Mouse (Mus musculus): ENCODE data around the gene Amot. TPM values are rescaled to one million over a fixed set of nuclear protein-coding genes. Genes with fewer than 3 reads are reported as not detected.

Gene Amot
- polyA plus RNA-seq, 1 experiment from 2014 or later: 32.5 TPM

- H3K36me3 ChIP-seq (ENCODE audit: control insufficient read depth, insufficient read depth, low read length): peaks cover 7% of the 10 kb centered on the region; the same call in 1 of the 2 replicates
- H3K27me3 ChIP-seq (ENCODE audit: control insufficient read depth, insufficient read depth, low read length): no peaks in the 10 kb centered on the region
- 88% methylated on average over 3 of the region's 3 CpGs for WGBS
Measured at GRCm38 (mm10) chrX:145461339-145461738, 43.6 kb downstream of the Amot start.

GRCm38 (mm10) chrX:145456251-145456650 is 48.7 kb downstream of the Amot start:
- Histone ChIP-seq H3K4me1 (ENCODE audit: control insufficient read depth, insufficient read depth, low read length) (no peaks in the 10 kb centered on the region), H3K4me3 (ENCODE audit: low read length) (no peak overlapping the region), H3K36me3 (ENCODE audit: control insufficient read depth, insufficient read depth, low read length) (peaks cover 7% of the 10 kb centered on the region; the same call in 1 of the 2 replicates), H3K27me3 (ENCODE audit: control insufficient read depth, insufficient read depth, low read length) (no peaks in the 10 kb centered on the region), H3K9ac (ENCODE audit: low read depth, low read length) (no peak overlapping the region), H3K9me3 (ENCODE audit: control insufficient read depth, low read length) (no peaks in the 10 kb centered on the region), H3K4me2 (replicated peaks; ENCODE audit: low read depth, low read length) (no peak overlapping the region), H3K27ac (ENCODE audit: low read depth, low read length) (no peak overlapping the region)
- ATAC-seq (ENCODE audit: low FRiP score, low TSS enrichment): no peak
- WGBS: 90% methylated on average over 4 of the region's 4 CpGs

More at GRCm38 (mm10) chrX:145461339-145461738, 43.6 kb downstream of the Amot start:
- ATAC-seq (ENCODE audit: low FRiP score, low TSS enrichment): no peak
- Histone ChIP-seq H3K27ac (ENCODE audit: low read depth, low read length) (no peak overlapping the region), H3K4me2 (replicated peaks; ENCODE audit: low read depth, low read length) (no peak overlapping the region), H3K4me1 (ENCODE audit: control insufficient read depth, insufficient read depth, low read length) (no peaks in the 10 kb centered on the region), H3K4me3 (ENCODE audit: low read length) (no peak overlapping the region), H3K9me3 (ENCODE audit: control insufficient read depth, low read length) (no peaks in the 10 kb centered on the region), H3K9ac (ENCODE audit: low read depth, low read length) (no peak overlapping the region)

DNA sequence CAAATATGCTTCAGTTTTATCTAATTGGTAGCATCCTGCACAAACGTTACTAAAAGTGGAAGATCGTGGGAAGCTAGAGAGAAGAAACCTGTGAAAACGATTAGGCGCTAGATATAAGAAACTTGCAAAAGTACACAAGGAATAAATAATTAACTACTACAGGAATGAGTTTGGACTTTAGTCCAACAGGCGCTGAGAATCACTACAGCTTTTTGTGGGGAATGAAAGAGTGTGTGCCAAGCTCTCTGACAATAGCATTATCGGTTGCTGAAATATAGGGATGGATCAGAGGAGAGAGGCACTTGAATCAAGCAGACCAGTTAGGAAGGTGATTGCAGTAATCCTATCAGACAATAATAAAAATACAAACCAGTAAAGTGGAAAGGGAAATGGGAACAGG is 49.4 kb downstream of the Amot start:
- Histone ChIP-seq H3K36me3 (ENCODE audit: control insufficient read depth, insufficient read depth, low read length) (peaks cover 7% of the 10 kb centered on the region; the same call in 1 of the 2 replicates), H3K4me3 (ENCODE audit: low read length) (no peak overlapping the region), H3K9ac (ENCODE audit: low read depth, low read length) (no peak overlapping the region), H3K4me2 (replicated peaks; ENCODE audit: low read depth, low read length) (no peak overlapping the region), H3K4me1 (ENCODE audit: control insufficient read depth, insufficient read depth, low read length) (no peaks in the 10 kb centered on the region), H3K9me3 (ENCODE audit: control insufficient read depth, low read length) (no peaks in the 10 kb centered on the region), H3K27ac (ENCODE audit: low read depth, low read length) (no peak overlapping the region), H3K27me3 (ENCODE audit: control insufficient read depth, insufficient read depth, low read length) (no peaks in the 10 kb centered on the region)
- 90% methylated on average over 6 of the region's 6 CpGs for WGBS
- ATAC-seq (ENCODE audit: low FRiP score, low TSS enrichment): no peak

DNA sequence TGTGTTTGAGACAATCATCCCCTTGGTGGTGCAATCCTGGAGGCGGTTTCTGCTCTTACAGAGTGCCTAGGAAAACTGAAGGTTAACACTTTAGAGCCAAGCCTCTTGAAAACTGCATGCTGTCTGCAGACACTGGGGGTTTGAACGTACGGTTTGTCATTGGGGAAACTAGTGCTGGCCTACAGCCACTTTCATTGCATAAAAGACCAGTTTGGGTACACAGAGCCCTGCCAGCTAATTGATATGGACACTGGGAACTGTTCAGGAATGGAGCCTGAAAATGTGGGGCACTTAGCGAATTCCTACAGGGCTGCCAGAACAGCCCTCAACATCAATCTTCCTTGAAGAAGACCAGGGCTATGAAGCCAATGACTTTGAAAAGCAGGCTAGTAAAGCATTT is 50.2 kb downstream of the Amot start:
- H3K36me3 ChIP-seq (ENCODE audit: control insufficient read depth, insufficient read depth, low read length): peaks cover 9% of the 10 kb centered on the region; the same call in 1 of the 2 replicates
- ATAC-seq (ENCODE audit: low FRiP score, low TSS enrichment): no peak
- 87% methylated on average over 4 of the region's 4 CpGs for WGBS

GRCm38 (mm10) chrX:145441526-145441925 is 63.5 kb downstream of the Amot start:
- H3K4me1 ChIP-seq (ENCODE audit: control insufficient read depth, insufficient read depth, low read length): no peaks in the 10 kb centered on the region
- H3K4me3 ChIP-seq (ENCODE audit: low read length): no peak overlapping the region
- H3K9me3 ChIP-seq (ENCODE audit: control insufficient read depth, low read length): no peaks in the 10 kb centered on the region
- no peak overlapping the region for H3K9ac ChIP-seq (ENCODE audit: low read depth, low read length)
- H3K36me3 ChIP-seq (ENCODE audit: control insufficient read depth, insufficient read depth, low read length): no peaks in the 10 kb centered on the region
- no peak overlapping the region for H3K4me2 ChIP-seq (replicated peaks; ENCODE audit: low read depth, low read length)
- WGBS: 95% methylated on average over 2 of the region's 2 CpGs
- H3K27me3 ChIP-seq (ENCODE audit: control insufficient read depth, insufficient read depth, low read length): no peaks in the 10 kb centered on the region
- H3K27ac ChIP-seq (ENCODE audit: low read depth, low read length): no peak overlapping the region
- no peak for ATAC-seq (ENCODE audit: low FRiP score, low TSS enrichment)

More for the DNA sequence above, 50.2 kb downstream of the Amot start:
- Histone ChIP-seq H3K9ac (ENCODE audit: low read depth, low read length) (no peak overlapping the region), H3K27me3 (ENCODE audit: control insufficient read depth, insufficient read depth, low read length) (no peaks in the 10 kb centered on the region), H3K4me1 (ENCODE audit: control insufficient read depth, insufficient read depth, low read length) (no peaks in the 10 kb centered on the region), H3K27ac (ENCODE audit: low read depth, low read length) (no peak overlapping the region), H3K4me3 (ENCODE audit: low read length) (no peak overlapping the region), H3K9me3 (ENCODE audit: control insufficient read depth, low read length) (no peaks in the 10 kb centered on the region), H3K4me2 (replicated peaks; ENCODE audit: low read depth, low read length) (no peak overlapping the region)

DNA sequence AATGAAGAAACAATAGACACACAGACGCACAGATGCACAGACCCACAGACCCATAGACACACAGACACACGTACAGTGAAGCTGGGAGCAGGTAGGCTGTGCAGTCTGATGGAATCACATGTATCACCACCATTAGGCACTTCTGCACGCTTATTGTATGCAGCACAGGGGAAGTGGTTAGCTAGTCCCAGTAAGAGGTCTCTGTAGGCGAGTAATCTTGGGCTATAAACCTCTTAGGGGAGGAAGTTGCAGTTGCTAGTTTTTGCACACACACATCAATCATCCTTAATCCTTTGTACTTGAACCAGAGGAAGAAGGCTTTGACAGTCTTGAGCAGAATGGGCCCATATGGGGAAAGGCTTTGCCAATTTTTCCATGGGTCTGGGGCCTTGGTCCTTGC is 71.3 kb downstream of the Amot start:
- Histone ChIP-seq H3K4me2 (replicated peaks; ENCODE audit: low read depth, low read length) (no peak overlapping the region), H3K9me3 (ENCODE audit: control insufficient read depth, low read length) (no peaks in the 10 kb centered on the region), H3K27ac (ENCODE audit: low read depth, low read length) (no peak overlapping the region), H3K36me3 (ENCODE audit: control insufficient read depth, insufficient read depth, low read length) (no peaks in the 10 kb centered on the region), H3K9ac (ENCODE audit: low read depth, low read length) (no peak overlapping the region), H3K27me3 (ENCODE audit: control insufficient read depth, insufficient read depth, low read length) (no peaks in the 10 kb centered on the region), H3K4me1 (ENCODE audit: control insufficient read depth, insufficient read depth, low read length) (no peaks in the 10 kb centered on the region), H3K4me3 (ENCODE audit: low read length) (no peak overlapping the region)
- ATAC-seq (ENCODE audit: low FRiP score, low TSS enrichment): no peak
- WGBS: 75% methylated on average over 4 of the region's 4 CpGs

DNA sequence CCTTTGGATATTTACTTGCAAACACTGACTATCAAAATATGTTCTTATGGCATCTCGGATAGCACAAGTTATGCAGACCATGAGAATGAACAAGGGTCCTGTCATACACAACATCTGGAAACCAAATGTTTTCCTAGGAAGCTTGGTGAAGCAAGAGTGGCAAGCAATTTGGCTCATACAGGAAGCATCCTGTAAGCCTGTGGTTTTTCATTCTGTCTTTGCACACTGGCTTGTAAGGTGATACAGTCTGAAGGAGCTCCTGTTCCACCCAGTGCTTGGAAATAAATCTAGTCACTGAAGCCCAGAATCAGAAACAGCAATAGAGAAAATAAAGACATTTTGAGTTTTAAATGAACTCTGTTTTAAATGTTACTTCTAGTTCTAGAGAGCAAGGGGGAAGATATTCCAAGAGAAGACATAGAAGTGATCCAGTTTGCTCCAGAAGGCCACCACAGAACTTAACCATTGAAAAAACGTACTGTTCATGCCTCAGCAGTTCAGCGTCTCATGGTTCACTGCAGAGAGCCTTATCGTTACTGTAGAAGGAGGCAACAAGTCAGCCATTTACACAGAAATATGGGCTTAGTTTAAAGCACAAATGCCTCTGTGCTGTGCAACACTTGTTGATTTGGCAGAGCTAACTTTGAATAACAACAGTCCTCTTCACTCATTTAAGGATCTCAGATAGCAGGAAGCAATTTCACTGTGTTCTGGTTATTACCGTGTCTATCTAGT is 74.0 kb downstream of the Amot start:
- Histone ChIP-seq H3K4me1 (ENCODE audit: control insufficient read depth, insufficient read depth, low read length) (no peaks in the 10 kb centered on the region), H3K27me3 (ENCODE audit: control insufficient read depth, insufficient read depth, low read length) (no peaks in the 10 kb centered on the region), H3K36me3 (ENCODE audit: control insufficient read depth, insufficient read depth, low read length) (no peaks in the 10 kb centered on the region), H3K4me3 (ENCODE audit: low read length) (no peak overlapping the region), H3K9me3 (ENCODE audit: control insufficient read depth, low read length) (no peaks in the 10 kb centered on the region), H3K27ac (ENCODE audit: low read depth, low read length) (no peak overlapping the region), H3K9ac (ENCODE audit: low read depth, low read length) (no peak overlapping the region), H3K4me2 (replicated peaks; ENCODE audit: low read depth, low read length) (no peak overlapping the region)
- 61% methylated on average over 5 of the region's 5 CpGs for WGBS
- ATAC-seq (ENCODE audit: low FRiP score, low TSS enrichment): peak; percentile 66; the same call in 1 of the 2 replicates

- Histone ChIP-seq H3K9ac (ENCODE audit: low read depth, low read length) (no peak overlapping the region), H3K36me3 (ENCODE audit: control insufficient read depth, insufficient read depth, low read length) (no peaks in the 10 kb centered on the region), H3K27me3 (ENCODE audit: control insufficient read depth, insufficient read depth, low read length) (no peaks in the 10 kb centered on the region), H3K9me3 (ENCODE audit: control insufficient read depth, low read length) (no peaks in the 10 kb centered on the region), H3K4me2 (replicated peaks; ENCODE audit: low read depth, low read length) (no peak overlapping the region), H3K4me1 (ENCODE audit: control insufficient read depth, insufficient read depth, low read length) (no peaks in the 10 kb centered on the region), H3K27ac (ENCODE audit: low read depth, low read length) (no peak overlapping the region), H3K4me3 (ENCODE audit: low read length) (no peak overlapping the region)
- WGBS: 81% methylated on average over 1 of the region's 1 CpGs
- no peak for ATAC-seq (ENCODE audit: low FRiP score, low TSS enrichment)
Measured at GRCm38 (mm10) chrX:145428811-145429210, 76.2 kb downstream of the Amot start.

- Histone ChIP-seq H3K27me3 (ENCODE audit: control insufficient read depth, insufficient read depth, low read length) (no peaks in the 10 kb centered on the region), H3K4me3 (ENCODE audit: low read length) (no peak overlapping the region), H3K4me1 (ENCODE audit: control insufficient read depth, insufficient read depth, low read length) (no peaks in the 10 kb centered on the region), H3K4me2 (replicated peaks; ENCODE audit: low read depth, low read length) (no peak overlapping the region), H3K9me3 (ENCODE audit: control insufficient read depth, low read length) (no peaks in the 10 kb centered on the region), H3K36me3 (ENCODE audit: control insufficient read depth, insufficient read depth, low read length) (no peaks in the 10 kb centered on the region), H3K9ac (ENCODE audit: low read depth, low read length) (no peak overlapping the region), H3K27ac (ENCODE audit: low read depth, low read length) (no peak overlapping the region)
- WGBS: 56% methylated on average over 2 of the region's 2 CpGs
- no peak for ATAC-seq (ENCODE audit: low FRiP score, low TSS enrichment)
Measured at GRCm38 (mm10) chrX:145424026-145424425, 81.0 kb downstream of the Amot start.

Measured in kidney, embryonic 14.5 days (tissue).